ENCODE assay signal across 8 mouse cellular contexts in genomic region chr9:118149407-118150402, GRCm38 (mm10). TPM values are rescaled to one million over a fixed set of nuclear protein-coding genes. Genes with fewer than 3 reads are reported as not detected.
DNase-seq lines count a peak whose midpoint lies in the region; ATAC-seq lines count a peak whose summit lies in the region.

Gene Cmc1 (minus strand): TSS chr9:118150177.

- no peaks in the 10 kb centered on the region for H3K36me3 ChIP-seq in lung, embryonic 16.5 days (ENCODE audit: control insufficient read depth, insufficient read depth, low read length)

- peak; percentile 85 for DNase-seq in MEL-GATA-1-ER (ENCODE audit: extremely low read depth, low read depth)
- DNase-seq in cerebellum, adult 8-10 months: peak; percentile 93
- DNase-seq in forelimb bud, embryonic 11.5 days (ENCODE audit: low read depth, low spot score): peak; percentile 99
- DNase-seq in layer of hippocampus, adult 9-10 months (ENCODE audit: low spot score): peak; percentile 90
- DNase-seq in ovary, postnatal 10 days (ENCODE audit: low spot score): peak; percentile 77
- peak; percentile 84 to 87 for DNase-seq in thymus, postnatal 10 days (ENCODE audit: low spot score in 2 of 2)

- peaks cover 7% of the 10 kb centered on the region for H3K4me1 ChIP-seq in lung, embryonic 16.5 days (replicated peaks; ENCODE audit: control insufficient read depth, insufficient read depth, low read length)

- ATAC-seq in hematopoietic stem cell, adult 5-6 weeks (replicated peaks in 1 of 2; ENCODE audit: insufficient read depth in 1 of 2, low FRiP score in 2 of 2, low TSS enrichment in 1 of 2, low read depth in 1 of 2, poor library complexity in 2 of 2, severe bottlenecking in 2 of 2): peak; percentile 83 to 93
- ATAC-seq in lung, embryonic 16.5 days (ENCODE audit: low read depth): peak; percentile 99

- H3K27me3 ChIP-seq in lung, embryonic 16.5 days (ENCODE audit: control insufficient read depth, insufficient read depth, low read depth, low read length): no peaks in the 10 kb centered on the region

- H3K27ac ChIP-seq in lung, embryonic 16.5 days (ENCODE audit: low read length): peak within 1 kb of the TSS; percentile 29

- H3K9ac ChIP-seq in lung, embryonic 16.5 days (ENCODE audit: low read length): peak within 1 kb of the TSS; percentile 91

- H3K4me3 ChIP-seq in lung, embryonic 16.5 days (ENCODE audit: low read length): peak within 1 kb of the TSS; percentile 94

- H3K4me2 ChIP-seq in lung, embryonic 16.5 days (ENCODE audit: low read depth, low read length): peak within 1 kb of the TSS; percentile 69

- WGBS in lung, embryonic 16.5 days: 1% methylated on average over 58 of the region's 58 CpGs

- peaks cover 2% of the 10 kb centered on the region; the same call in 1 of the 2 replicates for H3K9me3 ChIP-seq in lung, embryonic 16.5 days (ENCODE audit: control insufficient read depth, low read length)

RNA-seq across cellular contexts. Expression of gene Cmc1, which starts in this region (rescaled TPM):
- total RNA-seq in hematopoietic stem cell, adult 5-6 weeks (2017): 52.2 and 61.8 TPM in 2 replicates
- polyA plus RNA-seq in lung, embryonic 16.5 days (2015; fragmentation: Nextera tagmentation; extraction: Ambion mirVana): 42.5 and 43.0 TPM in 2 replicates

Comparison
In these comparisons a context has a peak if more than half of its experiments do, and no peak if none do; other contexts are left out.
1. Peak in every context shown above with its lines: DNase-seq, ATAC-seq, H3K4me3 ChIP-seq and H3K27ac ChIP-seq.